Mouse (Mus musculus) embryonic fibroblast, embryonic 13.5 days (primary cell): Measurements from ENCODE around the gene Rpl19.

Experiments
- CTCF ChIP-seq: IDR thresholded peaks from 2 replicates; pipeline ENCODE4 v1.5.1; 2011; ENCODE audit warnings: mild to moderate bottlenecking, control low read depth, low read length, moderate library complexity, borderline replicate concordance; ENCODE audit not compliant: insufficient read depth
- POLR2A ChIP-seq: IDR thresholded peaks from 2 replicates; pipeline ENCODE4 v1.6.1; 2011; ENCODE audit warnings: low read depth, mild to moderate bottlenecking, control low read depth, low read length, moderate library complexity

GRCm38 (mm10) chr11:98049672-98050519, 23.4 kb downstream of the Rpl19 start:
- TF ChIP-seq CTCF (no peak), POLR2A (no peak)
